Mouse (Mus musculus): ENCODE measurements around the gene Prrt4.

GRCm38 (mm10) chr6:29168871-29169270 lies 10.5 kb downstream of the Prrt4 start:
- no peak for TF ChIP-seq POLR2A (IDR thresholded peaks at IDR 0.05; ENCODE audit: insufficient read depth, low read depth, low read length)
- no peak for TF ChIP-seq CTCF (IDR thresholded peaks at IDR 0.05)

All from heart, adult 2 months (tissue).